Mouse (Mus musculus): ENCODE results near the gene Isl1. TPM values are rescaled to one million over a fixed set of nuclear protein-coding genes. Genes with fewer than 3 reads are reported as not detected.

Gene Isl1
- polyA plus RNA-seq (2012), result not detected in 2 replicates

GRCm38 (mm10) chr13:116309584-116310462 is at the start of gene Isl1:
Isl1 (minus strand) TSS chr13:116309689.
- TF ChIP-seq GATA1 (IDR thresholded peaks at IDR 0.05; ENCODE audit: low read length), result no peak

- no peak for TF ChIP-seq GATA1 (IDR thresholded peaks at IDR 0.05; ENCODE audit: low read length)
Measured at GRCm38 (mm10) chr13:116335763-116336162, 26.3 kb upstream of the Isl1 start.

GRCm38 (mm10) chr13:116313636-116314530 is 4.4 kb upstream of the Isl1 start:
- TF ChIP-seq GATA1 (IDR thresholded peaks at IDR 0.05; ENCODE audit: low read length), result no peak

- no peak for TF ChIP-seq GATA1 (IDR thresholded peaks at IDR 0.05; ENCODE audit: low read length)
Measured at GRCm38 (mm10) chr13:116311871-116312720, 2.6 kb upstream of the Isl1 start.

GRCm38 (mm10) chr13:116311011-116311410 is 1.5 kb upstream of the Isl1 start:
- no peak for TF ChIP-seq GATA1 (IDR thresholded peaks at IDR 0.05; ENCODE audit: low read length)

- no peak for TF ChIP-seq GATA1 (IDR thresholded peaks at IDR 0.05; ENCODE audit: low read length)
Measured at GRCm38 (mm10) chr13:116310463-116310765, 925 bp upstream of the Isl1 start.

GRCm38 (mm10) chr13:116308933-116309583 is 431 bp downstream of the Isl1 start:
- no peak for TF ChIP-seq GATA1 (IDR thresholded peaks at IDR 0.05; ENCODE audit: low read length)

- no peak for TF ChIP-seq GATA1 (IDR thresholded peaks at IDR 0.05; ENCODE audit: low read length)
Measured at GRCm38 (mm10) chr13:116308121-116308932, 1.2 kb downstream of the Isl1 start.

- TF ChIP-seq GATA1 (IDR thresholded peaks at IDR 0.05; ENCODE audit: low read length), result no peak
Measured at GRCm38 (mm10) chr13:116306591-116306990, 2.9 kb downstream of the Isl1 start.

GRCm38 (mm10) chr13:116305721-116306120 is 3.8 kb downstream of the Isl1 start:
- no peak for TF ChIP-seq GATA1 (IDR thresholded peaks at IDR 0.05; ENCODE audit: low read length)

- no peak for TF ChIP-seq GATA1 (IDR thresholded peaks at IDR 0.05; ENCODE audit: low read length)
Measured at GRCm38 (mm10) chr13:116304713-116305470, 4.6 kb downstream of the Isl1 start.

- no peak for TF ChIP-seq GATA1 (IDR thresholded peaks at IDR 0.05; ENCODE audit: low read length)
Measured at GRCm38 (mm10) chr13:116303766-116304165, 5.7 kb downstream of the Isl1 start.

- no peak for TF ChIP-seq GATA1 (IDR thresholded peaks at IDR 0.05; ENCODE audit: low read length)
Measured at GRCm38 (mm10) chr13:116302861-116303260, 6.6 kb downstream of the Isl1 start.
